Mouse (Mus musculus): ENCODE data around the gene Pim3.

DNA sequence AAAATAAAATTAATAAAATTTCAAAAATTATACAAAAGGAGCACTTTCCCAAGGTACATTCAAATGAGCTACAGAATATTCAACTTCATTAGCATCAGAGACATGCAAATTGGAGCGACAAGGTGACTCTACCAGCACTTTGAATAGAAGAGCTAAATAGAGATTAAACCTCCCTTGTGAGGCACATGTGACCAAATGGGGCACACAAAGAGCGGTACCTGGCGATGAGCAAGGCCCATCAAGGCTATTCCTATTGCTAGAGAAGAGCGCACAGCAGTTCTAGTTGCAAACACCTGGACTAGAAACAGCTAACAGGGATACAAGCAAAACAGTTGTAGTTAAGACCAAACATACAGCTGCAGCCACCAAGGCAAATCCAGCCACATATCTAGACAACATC lies 44.4 kb downstream of the Pim3 start:
- TF ChIP-seq CTCF (IDR thresholded peaks at IDR 0.05; ENCODE audit: control insufficient read depth, insufficient read depth, low read length) (no peak), POLR2A (IDR thresholded peaks at IDR 0.05; ENCODE audit: borderline replicate concordance, control insufficient read depth, low read depth, low read length) (no peak)
